Mouse (Mus musculus): ENCODE measurements at regions not wholly inside any gene's neighbourhood (a gene's known extent, or its start where the extent isn't known, plus 50 kb on each side); places are given as distances from the start of the nearest gene placed in this dataset.

DNA sequence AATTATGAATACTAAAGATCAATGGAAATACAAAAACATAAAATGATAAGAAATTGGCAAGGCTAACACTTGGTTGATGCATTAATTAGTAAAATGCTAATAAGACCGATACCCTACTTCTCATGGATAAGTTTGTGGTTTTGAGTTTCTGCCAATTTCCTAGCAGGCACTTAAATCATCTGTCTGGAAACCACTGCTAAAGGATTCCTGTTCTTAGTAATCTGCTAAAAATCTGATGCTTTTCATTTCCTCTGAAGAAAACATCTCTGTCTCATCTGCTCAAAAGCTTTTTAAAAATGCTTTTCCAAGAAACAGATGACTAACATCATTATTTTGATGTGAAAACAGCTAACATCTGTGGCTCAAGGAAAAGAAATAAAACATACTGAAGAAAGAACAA, 321.4 kb upstream of the Pcdh7 start:
- no peak overlapping the region for H3K4me3 ChIP-seq (replicated peaks)
- WGBS: 87% methylated on average over 1 of the region's 1 CpGs
- ATAC-seq (ENCODE audit: low FRiP score): no peak
- no peaks in the 10 kb centered on the region for H3K27me3 ChIP-seq
- H3K4me2 ChIP-seq: no peak overlapping the region
- no peaks in the 10 kb centered on the region for H3K36me3 ChIP-seq (replicated peaks)
- no peak overlapping the region for H3K9ac ChIP-seq
- no peaks in the 10 kb centered on the region for H3K4me1 ChIP-seq
- no peaks in the 10 kb centered on the region for H3K9me3 ChIP-seq
- H3K27ac ChIP-seq: no peak overlapping the region

DNA sequence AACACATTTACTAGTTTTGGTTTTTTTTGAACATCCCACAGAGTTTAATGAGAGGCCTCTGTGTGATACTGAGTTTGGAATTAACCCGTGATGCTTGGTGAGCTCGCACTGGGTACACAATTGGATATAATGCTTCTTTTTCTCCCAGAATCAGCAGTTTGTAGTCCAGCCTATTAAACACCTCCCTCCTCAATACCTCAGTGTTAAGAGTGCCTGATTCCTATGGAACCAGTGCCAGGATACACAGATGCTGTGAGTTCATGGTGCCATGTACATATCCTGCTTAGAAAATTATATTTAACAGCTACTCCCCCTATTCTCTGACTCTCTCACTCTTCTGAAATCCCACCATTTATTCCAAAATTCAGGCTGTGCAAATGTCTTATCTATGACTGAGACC, 299.6 kb upstream of the Pcdh7 start:
- no peak; the same call in 1 of the 2 replicates for ATAC-seq (ENCODE audit: low FRiP score)
- Histone ChIP-seq H3K4me1 (no peaks in the 10 kb centered on the region), H3K36me3 (replicated peaks) (no peaks in the 10 kb centered on the region), H3K27me3 (no peaks in the 10 kb centered on the region), H3K9me3 (no peaks in the 10 kb centered on the region), H3K4me3 (replicated peaks) (no peak overlapping the region), H3K27ac (no peak overlapping the region), H3K9ac (no peak overlapping the region), H3K4me2 (no peak overlapping the region)
- 60% methylated on average over 2 of the region's 2 CpGs for WGBS

DNA sequence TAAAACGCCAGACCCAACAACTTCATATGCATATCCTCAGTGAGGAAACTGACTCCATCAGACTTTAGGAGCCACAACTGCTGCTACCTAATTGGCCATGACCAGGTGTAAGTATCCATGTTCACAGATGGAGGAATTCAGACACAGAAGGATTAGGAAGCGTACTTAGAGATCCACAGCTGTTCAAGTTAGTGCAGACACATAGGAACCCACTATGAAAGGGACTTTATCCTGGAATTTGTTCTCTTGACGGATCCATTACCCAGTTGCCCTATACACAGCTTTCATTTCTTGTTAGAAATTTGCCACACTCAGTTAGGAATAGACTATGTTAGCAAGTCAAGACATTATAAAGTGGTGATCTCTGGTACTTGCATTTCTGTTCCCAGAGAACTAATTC, 266.7 kb upstream of the Pcdh7 start:
- no peak for ATAC-seq (ENCODE audit: low FRiP score)
- Histone ChIP-seq H3K27ac (no peak overlapping the region), H3K4me3 (replicated peaks) (no peak overlapping the region), H3K27me3 (no peaks in the 10 kb centered on the region), H3K9ac (no peak overlapping the region), H3K9me3 (no peaks in the 10 kb centered on the region), H3K4me1 (no peaks in the 10 kb centered on the region), H3K4me2 (no peak overlapping the region), H3K36me3 (replicated peaks) (no peaks in the 10 kb centered on the region)
- 82% methylated on average over 3 of the region's 3 CpGs for WGBS

DNA sequence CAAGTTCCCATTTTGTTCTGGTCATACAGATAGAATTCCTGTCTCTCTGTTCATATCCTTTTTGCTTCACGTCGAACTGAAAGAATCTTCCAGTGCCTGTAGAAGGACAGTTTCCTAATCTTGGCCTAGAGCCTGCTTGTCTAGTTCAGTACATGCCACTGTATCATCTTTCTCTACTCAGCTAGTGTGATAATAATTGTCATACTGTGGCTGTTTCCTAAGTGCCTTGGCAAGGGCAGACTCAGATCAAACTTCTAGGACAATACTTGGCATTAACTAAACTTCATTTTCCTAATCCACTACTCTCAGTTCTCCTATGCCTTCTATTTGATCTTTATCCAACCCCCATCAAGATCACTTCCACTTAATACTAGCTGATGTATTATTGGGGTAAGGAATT, 266.3 kb upstream of the Pcdh7 start:
- Histone ChIP-seq H3K9ac (no peak overlapping the region), H3K36me3 (replicated peaks) (no peaks in the 10 kb centered on the region), H3K27ac (no peak overlapping the region), H3K4me1 (no peaks in the 10 kb centered on the region), H3K4me3 (replicated peaks) (no peak overlapping the region), H3K9me3 (no peaks in the 10 kb centered on the region), H3K4me2 (no peak overlapping the region), H3K27me3 (no peaks in the 10 kb centered on the region)
- 92% methylated on average over 2 of the region's 2 CpGs for WGBS
- ATAC-seq (ENCODE audit: low FRiP score): no peak

DNA sequence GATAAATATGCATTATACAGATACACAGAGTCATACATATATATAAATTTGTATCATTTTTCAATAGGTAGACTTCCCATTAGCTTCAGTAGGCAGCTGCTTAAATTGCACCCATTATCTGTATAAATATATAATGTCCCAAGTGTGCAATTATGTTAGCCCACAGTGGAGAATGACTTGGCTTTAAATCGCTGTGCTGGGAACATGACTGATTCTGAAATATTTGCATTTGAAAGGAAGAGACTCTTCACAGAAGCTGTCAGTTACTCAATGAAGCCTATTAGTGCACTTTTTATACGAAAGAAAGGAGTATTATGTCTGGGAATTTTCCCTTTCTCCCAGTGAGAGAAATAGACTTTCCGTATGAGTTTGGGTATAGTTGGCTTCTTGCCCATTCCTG, 242.8 kb upstream of the Pcdh7 start:
- no peaks in the 10 kb centered on the region for H3K27me3 ChIP-seq
- no peaks in the 10 kb centered on the region for H3K36me3 ChIP-seq (replicated peaks)
- H3K9me3 ChIP-seq: no peaks in the 10 kb centered on the region
- 10% methylated on average over 3 of the region's 3 CpGs for WGBS
- H3K4me2 ChIP-seq: no peak overlapping the region
- no peak overlapping the region for H3K4me3 ChIP-seq (replicated peaks)
- peaks cover 3% of the 10 kb centered on the region; the same call in 1 of the 2 replicates for H3K4me1 ChIP-seq
- H3K9ac ChIP-seq: no peak overlapping the region
- peak; percentile 89 for ATAC-seq (ENCODE audit: low FRiP score)
- no peak overlapping the region for H3K27ac ChIP-seq

DNA sequence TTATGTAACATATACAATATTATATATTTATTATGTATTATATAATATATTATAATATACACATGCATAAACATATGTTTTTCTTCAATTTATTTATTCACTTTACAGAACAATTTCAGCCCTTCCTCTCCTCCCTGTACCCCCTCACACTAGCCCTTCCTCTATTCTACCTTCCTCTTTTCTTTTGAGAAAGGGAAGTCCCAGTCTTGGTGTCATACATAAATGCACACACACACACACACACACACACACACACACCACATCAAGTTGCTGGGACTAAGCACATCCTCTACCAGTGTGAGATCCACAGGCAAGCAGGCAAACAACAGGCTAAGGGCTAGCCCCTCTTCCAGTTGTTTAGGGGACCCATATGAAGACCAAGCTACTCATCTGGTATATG, 239.9 kb upstream of the Pcdh7 start:
- Histone ChIP-seq H3K4me2 (no peak overlapping the region), H3K36me3 (replicated peaks) (no peaks in the 10 kb centered on the region), H3K9me3 (no peaks in the 10 kb centered on the region), H3K4me1 (peaks cover 3% of the 10 kb centered on the region; the same call in 1 of the 2 replicates), H3K4me3 (replicated peaks) (no peak overlapping the region), H3K9ac (no peak overlapping the region), H3K27ac (no peak overlapping the region), H3K27me3 (no peaks in the 10 kb centered on the region)
- ATAC-seq (ENCODE audit: low FRiP score): no peak
